Mouse (Mus musculus) kidney, postnatal 0 days (tissue): Measurements from ENCODE around the gene Dtd1. TPM values are rescaled to one million over a fixed set of nuclear protein-coding genes. Genes with fewer than 3 reads are reported as not detected.

Experiments used
- ATAC-seq: fragments of 200-750 bp; cut with Nextera tagmentation; replicated peaks from 2 replicates; pipeline ENCODE4 v1.8.0; 2017; ENCODE audit warnings: low read depth, moderate number of reproducible peaks, moderate TSS enrichment, moderate library complexity; ENCODE audit not compliant: low FRiP score
- DNase-seq: peaks from one replicate; pipeline ENCODE4 v3.0.0-alpha.2; 2016; ENCODE audit warnings: low spot score
- H3K27ac ChIP-seq: fragments of 300-500 bp; sonication (generic); 2 replicates; pipeline ENCODE4 v1.5.1; 2014; ENCODE audit warnings: mild to moderate bottlenecking
- H3K27me3 ChIP-seq: fragments of 300-500 bp; sonication (generic); 2 replicates; pipeline ENCODE4 v1.6.1; 2014; ENCODE audit warnings: low read length, mixed read lengths; ENCODE audit not compliant: insufficient read depth
- H3K36me3 ChIP-seq: fragments of 300-500 bp; sonication (generic); 2 replicates; pipeline ENCODE4 v1.6.1; 2014; ENCODE audit warnings: low read length, mixed read lengths; ENCODE audit not compliant: insufficient read depth
- H3K4me1 ChIP-seq: fragments of 300-500 bp; sonication (generic); replicated peaks from 2 replicates; pipeline ENCODE4 v1.6.1; 2014; ENCODE audit warnings: antibody characterized with exemption, low read length, mixed read lengths; ENCODE audit not compliant: insufficient read depth
- H3K4me2 ChIP-seq: fragments of 300-500 bp; sonication (generic); 2 replicates; pipeline ENCODE4 v1.6.1; 2014; ENCODE audit warnings: mild to moderate bottlenecking, low read length, moderate library complexity, mixed read lengths
- H3K4me3 ChIP-seq: fragments of 300-500 bp; sonication (generic); replicated peaks from 2 replicates; pipeline ENCODE4 v1.5.1; 2014; ENCODE audit warnings: low read depth, low read length
- H3K9ac ChIP-seq: fragments of 300-500 bp; sonication (generic); 2 replicates; pipeline ENCODE4 v1.6.1; 2014; ENCODE audit warnings: low read depth, low read length
- H3K9me3 ChIP-seq: fragments of 300-500 bp; sonication (generic); replicated peaks from 2 replicates; pipeline ENCODE4 v1.6.1; 2016; ENCODE audit warnings: low read length, inconsistent platforms, mixed read lengths
- CTCF ChIP-seq: IDR thresholded peaks from 2 replicates; pipeline ENCODE4 v1.5.1; 2016; ENCODE audit warnings: antibody characterized with exemption, low read depth, mild to moderate bottlenecking, moderate library complexity
- WGBS: fragments of 180-500 bp; shearing (Covaris S2); extraction: QIAGEN DNeasy Blood & Tissue Kit; methylation state at CpG from one replicate; pipeline ENCODE4 v1.1.7; 2014; 5-methylcytosine and 5-hydroxymethylcytosine counted together
- microRNA-seq: library from miRNA; unstranded; fragments of <30 nt; microRNA quantifications from one replicate; pipeline ENCODE4, GENCODE M21; 2016
- polyA plus RNA-seq: library from polyadenylated mRNA; unstranded; fragments of >200 nt; fragmentation: Nextera tagmentation; extraction: Ambion mirVana; gene quantifications from 2 replicates; pipeline ENCODE4 v1.2.1, GENCODE M21; 2015

Dtd1 gene
- polyA plus RNA-seq, 1 experiment from 2014 or later: 59.9 TPM

DNA sequence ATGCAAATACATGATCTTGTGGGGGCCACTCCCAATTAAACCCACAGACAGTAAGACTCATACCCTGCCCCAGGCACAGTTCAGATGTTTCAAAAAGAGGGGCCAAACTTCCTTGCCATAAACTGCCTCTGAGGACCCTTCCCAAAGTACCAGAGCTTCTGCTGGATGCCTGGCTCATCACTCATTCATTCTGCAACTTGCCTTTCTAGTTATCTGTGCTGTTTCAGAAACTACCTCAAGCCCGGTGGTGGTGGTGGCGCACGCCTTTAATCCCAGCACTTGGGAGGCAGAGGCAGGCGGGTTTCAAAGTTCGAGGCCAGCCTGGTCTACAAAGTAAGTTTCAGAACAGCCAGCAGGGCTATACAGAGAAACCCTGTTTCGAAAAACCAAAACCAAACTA lies 184.1 kb downstream of the Dtd1 start:
- Histone ChIP-seq H3K4me2 (no peak overlapping the region), H3K27me3 (no peaks in the 10 kb centered on the region), H3K9ac (no peak overlapping the region), H3K4me3 (no peak overlapping the region), H3K9me3 (no peaks in the 10 kb centered on the region), H3K36me3 (no peaks in the 10 kb centered on the region), H3K4me1 (no peaks in the 10 kb centered on the region; the same call in 1 of the 2 replicates), H3K27ac (no peak overlapping the region)
- DNase-seq (no peak), ATAC-seq (no peak)
- TF ChIP-seq CTCF: no peak
- WGBS: 97% methylated on average over 6 of the region's 6 CpGs

- no peaks in the 10 kb centered on the region for H3K9me3 ChIP-seq
- H3K4me3 ChIP-seq: no peak overlapping the region
- H3K27ac ChIP-seq: no peak overlapping the region
- 31% methylated on average over 14 of the region's 14 CpGs for WGBS
- H3K27me3 ChIP-seq: no peaks in the 10 kb centered on the region
- ATAC-seq: no peak
- H3K36me3 ChIP-seq: no peaks in the 10 kb centered on the region
- H3K9ac ChIP-seq: no peak overlapping the region
- TF ChIP-seq CTCF: no peak
- H3K4me2 ChIP-seq: no peak overlapping the region
- H3K4me1 ChIP-seq: no peaks in the 10 kb centered on the region
- no peak for DNase-seq
These were observed 192.1 kb downstream of the Dtd1 start for GRCm38 (mm10) chr2:144791671-144792294.

- no peaks in the 10 kb centered on the region for H3K36me3 ChIP-seq
- no peak overlapping the region for H3K27ac ChIP-seq
- no peak overlapping the region for H3K4me3 ChIP-seq
- WGBS: 50% methylated on average over 8 of the region's 8 CpGs
- H3K9ac ChIP-seq: no peak overlapping the region
- H3K4me2 ChIP-seq: no peak overlapping the region
- no peak for ATAC-seq
- no peaks in the 10 kb centered on the region for H3K9me3 ChIP-seq
- no peaks in the 10 kb centered on the region for H3K4me1 ChIP-seq
- H3K27me3 ChIP-seq: no peaks in the 10 kb centered on the region
- TF ChIP-seq CTCF: no peak
- peak; percentile 52 for DNase-seq
These were observed 197.8 kb downstream of the Dtd1 start for GRCm38 (mm10) chr2:144797515-144797914.

- no peaks in the 10 kb centered on the region for H3K27me3 ChIP-seq
- no peak overlapping the region for H3K4me3 ChIP-seq
- no peak for TF ChIP-seq CTCF
- no peaks in the 10 kb centered on the region for H3K36me3 ChIP-seq
- no peak overlapping the region for H3K9ac ChIP-seq
- H3K4me2 ChIP-seq: no peak overlapping the region
- WGBS: 55% methylated on average over 15 of the region's 15 CpGs
- ATAC-seq (no peak), DNase-seq (no peak)
- H3K9me3 ChIP-seq: no peaks in the 10 kb centered on the region
- H3K4me1 ChIP-seq: no peaks in the 10 kb centered on the region
- H3K27ac ChIP-seq: no peak overlapping the region
These were observed 208.4 kb downstream of the Dtd1 start for GRCm38 (mm10) chr2:144807766-144808754.

Small RNA genes lying within 50 kb of the gene (microRNA-seq; reads per million reads assigned to microRNA genes)
- not detected for gene Gm24823

Other genes with a start within 250 kb of the Dtd1 start
- 36.5 and 37.5 TPM in 2 replicates for gene Kat14, start 230.9 kb upstream of the Dtd1 start, polyA plus RNA-seq
- gene Pet117, start 230.9 kb upstream of the Dtd1 start, polyA plus RNA-seq: 3.2 and 3.3 TPM in 2 replicates
- gene Dzank1, start 72.5 kb upstream of the Dtd1 start, polyA plus RNA-seq: 1.5 and 1.7 TPM in 2 replicates
- gene Polr3f, start 72.2 kb upstream of the Dtd1 start, polyA plus RNA-seq: 18.9 and 19.6 TPM in 2 replicates
- gene Rbbp9, start 49.0 kb upstream of the Dtd1 start, polyA plus RNA-seq: 92.7 and 94.1 TPM in 2 replicates
- gene Sec23b, start 43.7 kb upstream of the Dtd1 start, polyA plus RNA-seq: 118 and 128 TPM in 2 replicates
- 69.5 and 90.6 TPM in 2 replicates for gene Smim26, start 5.8 kb upstream of the Dtd1 start, polyA plus RNA-seq
- not detected in 2 replicates for gene Scp2d1, start 223.8 kb downstream of the Dtd1 start, polyA plus RNA-seq